Mouse (Mus musculus): ENCODE measurements around the gene Gadl1.

Gadl1 gene

GRCm38 (mm10) chr9:115934288-115934687 lies 25.0 kb downstream of the Gadl1 start:
- no peak for DNase-seq (ENCODE audit: low read depth in 1 of 2, low spot score in 2 of 2)

DNA sequence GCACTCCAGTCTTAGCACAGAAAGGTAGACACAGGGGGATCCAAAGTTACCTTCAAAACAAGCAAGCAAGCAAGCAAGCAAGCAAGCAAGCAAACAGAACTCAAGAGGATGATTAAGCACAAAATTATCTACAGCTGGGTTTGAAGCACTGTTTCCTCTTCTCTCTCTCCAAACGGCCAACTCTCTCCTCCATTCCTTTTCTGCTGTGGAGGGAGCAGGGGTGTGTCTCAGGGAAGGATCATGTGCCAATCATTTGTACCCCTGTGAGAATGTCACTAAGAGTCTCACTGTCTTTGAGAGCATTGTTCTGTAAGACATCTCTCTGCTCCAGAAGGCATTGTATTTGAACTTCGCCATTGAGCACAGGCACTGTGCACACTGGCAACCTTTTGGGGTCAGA lies 27.1 kb downstream of the Gadl1 start:
- no peak for DNase-seq (ENCODE audit: low read depth in 1 of 2, low spot score in 2 of 2)

- no peak for DNase-seq (ENCODE audit: low read depth in 1 of 2, low spot score in 2 of 2)
These were observed 28.7 kb downstream of the Gadl1 start for GRCm38 (mm10) chr9:115937915-115938314.

- no peak for DNase-seq (ENCODE audit: low read depth in 1 of 2, low spot score in 2 of 2)
These were observed 30.2 kb downstream of the Gadl1 start for GRCm38 (mm10) chr9:115939420-115939819.

DNA sequence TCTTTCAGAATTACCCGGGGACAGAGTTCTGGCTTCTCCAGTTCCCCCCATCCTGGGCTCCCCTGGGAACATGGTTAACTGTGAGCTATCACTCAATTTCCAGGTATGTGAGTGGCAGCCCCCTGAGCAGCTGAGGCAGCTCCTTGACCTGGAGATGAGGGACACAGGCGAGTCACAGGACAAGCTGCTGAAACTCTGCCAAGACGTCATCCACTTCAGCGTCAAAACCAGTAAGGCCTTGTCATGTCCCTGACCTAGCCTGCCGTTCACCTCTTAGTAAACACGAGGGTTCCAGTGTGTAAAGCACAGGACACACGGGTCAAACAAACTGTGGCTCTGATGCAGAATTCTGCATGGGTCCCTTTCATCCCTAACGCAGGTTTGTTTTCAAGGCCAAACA lies 31.9 kb downstream of the Gadl1 start:
- DNase-seq (ENCODE audit: low read depth in 1 of 2, low spot score in 2 of 2) = no peak

DNA sequence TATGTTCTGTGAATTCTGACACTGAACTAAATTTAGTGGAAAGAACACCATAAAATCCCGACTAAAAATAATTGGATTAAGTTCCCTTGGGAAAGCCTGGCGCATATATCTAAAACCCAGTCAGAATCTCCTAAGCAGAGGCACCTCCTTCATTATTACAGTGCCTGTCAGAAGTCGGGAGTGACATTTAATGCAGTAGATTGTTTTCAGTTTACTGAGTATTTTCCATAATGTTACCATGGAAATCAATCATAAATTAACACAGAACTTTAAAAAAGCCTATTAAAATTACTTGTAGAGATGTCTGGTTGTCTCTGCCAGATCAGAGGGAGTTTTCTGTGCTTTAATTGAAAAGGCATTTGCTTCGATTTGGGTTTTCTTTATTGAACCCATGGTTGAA lies 33.2 kb downstream of the Gadl1 start:
- DNase-seq (ENCODE audit: low read depth in 1 of 2, low spot score in 2 of 2) = no peak

GRCm38 (mm10) chr9:115942989-115943388 lies 33.7 kb downstream of the Gadl1 start:
- no peak for DNase-seq (ENCODE audit: low read depth in 1 of 2, low spot score in 2 of 2)

DNA sequence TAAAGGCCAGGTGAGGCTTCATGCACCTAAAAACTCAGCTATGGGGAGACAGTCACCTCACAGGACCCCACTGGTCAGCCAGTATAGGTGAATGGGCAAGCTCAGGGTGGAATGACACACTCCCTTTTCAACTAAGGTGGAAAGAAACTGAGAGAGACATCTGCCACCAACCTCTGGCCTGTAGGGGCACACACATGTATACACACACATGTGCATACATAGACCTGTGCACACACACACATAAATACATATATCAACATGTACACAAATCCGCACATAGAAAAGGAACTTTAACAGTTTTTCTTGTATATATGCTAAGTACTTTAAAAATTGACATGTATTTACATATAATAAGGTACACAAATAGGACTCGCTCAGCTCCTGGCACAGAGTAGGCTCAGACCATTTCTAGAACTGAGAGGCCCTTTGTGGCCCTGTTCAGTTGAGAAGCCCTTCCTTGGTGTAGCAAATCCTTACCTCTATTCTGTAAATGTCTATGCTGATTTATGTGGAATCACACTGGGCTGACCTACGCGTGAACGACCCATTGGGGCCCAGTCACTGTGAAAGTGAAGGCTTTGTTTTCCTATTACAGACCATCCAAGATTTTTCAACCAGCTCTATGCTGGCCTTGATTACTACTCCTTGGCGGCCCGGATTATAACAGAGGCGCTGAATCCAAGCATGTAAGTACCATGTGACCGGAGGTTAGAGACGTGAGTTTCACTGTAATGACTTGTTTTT lies 34.5 kb downstream of the Gadl1 start:
- DNase-seq (ENCODE audit: low read depth in 1 of 2, low spot score in 2 of 2) = no peak

GRCm38 (mm10) chr9:115965056-115965455 lies 55.8 kb downstream of the Gadl1 start:
- no peak for DNase-seq (ENCODE audit: low read depth in 1 of 2, low spot score in 2 of 2)

DNA sequence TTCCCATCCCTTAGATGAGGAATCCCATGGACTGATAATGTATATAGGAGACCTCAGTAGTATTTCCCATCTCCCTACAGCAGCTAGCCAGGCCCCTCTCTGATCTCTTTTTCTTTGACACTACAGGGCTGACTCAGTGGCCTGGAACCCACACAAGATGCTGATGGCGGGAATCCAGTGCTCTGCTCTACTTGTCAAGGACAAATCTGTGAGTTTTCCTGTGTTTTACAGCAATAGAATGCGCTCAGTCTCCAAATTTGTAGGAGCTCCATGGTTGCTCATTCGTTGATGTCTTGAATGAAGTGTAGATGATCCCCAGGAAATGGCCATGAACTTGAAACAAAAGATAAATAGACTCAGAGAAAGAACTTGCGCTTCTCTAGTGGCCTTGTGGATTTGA lies 56.9 kb downstream of the Gadl1 start:
- no peak for DNase-seq (ENCODE audit: low read depth in 1 of 2, low spot score in 2 of 2)

DNA sequence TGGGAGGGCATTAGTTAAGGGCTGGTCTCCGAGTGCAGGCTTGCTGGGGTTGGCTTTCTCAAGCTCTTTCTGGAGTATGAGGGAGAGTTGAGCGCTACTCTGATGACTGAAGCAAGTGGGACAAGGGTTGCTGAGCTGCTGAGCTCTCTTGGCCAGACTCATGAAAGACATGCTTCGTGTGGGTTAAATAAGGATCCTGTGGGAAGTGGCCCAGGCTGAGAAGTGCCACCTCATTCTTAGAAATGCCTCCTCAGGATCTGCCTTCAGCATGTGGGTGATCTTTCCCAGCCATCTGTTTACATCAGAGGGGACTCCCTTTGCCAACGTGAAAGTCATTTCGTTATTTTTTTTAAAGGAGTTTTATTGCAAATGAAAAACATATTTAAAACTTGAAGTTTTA lies 57.5 kb downstream of the Gadl1 start:
- DNase-seq (ENCODE audit: low read depth in 1 of 2, low spot score in 2 of 2) = no peak

DNA sequence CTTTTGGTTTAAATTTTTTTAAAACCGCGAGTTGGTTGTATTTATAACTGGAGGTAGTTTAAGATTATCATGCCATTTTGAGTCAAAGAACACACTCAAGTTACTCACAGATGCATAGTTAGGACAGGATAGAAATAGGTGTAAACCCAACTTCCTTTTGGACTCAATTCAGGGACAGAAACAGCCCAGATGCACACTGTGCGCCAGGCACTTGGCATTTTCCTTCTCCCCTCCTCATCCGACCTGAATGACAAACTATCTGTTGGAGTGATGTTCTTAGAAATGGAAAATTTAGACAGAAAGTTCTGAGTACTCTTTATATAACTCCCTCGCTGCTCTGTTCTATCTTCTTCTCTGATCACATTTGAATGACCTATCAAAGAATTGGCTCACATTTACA lies 58.4 kb downstream of the Gadl1 start:
- no peak for DNase-seq (ENCODE audit: low read depth in 1 of 2, low spot score in 2 of 2)

DNA sequence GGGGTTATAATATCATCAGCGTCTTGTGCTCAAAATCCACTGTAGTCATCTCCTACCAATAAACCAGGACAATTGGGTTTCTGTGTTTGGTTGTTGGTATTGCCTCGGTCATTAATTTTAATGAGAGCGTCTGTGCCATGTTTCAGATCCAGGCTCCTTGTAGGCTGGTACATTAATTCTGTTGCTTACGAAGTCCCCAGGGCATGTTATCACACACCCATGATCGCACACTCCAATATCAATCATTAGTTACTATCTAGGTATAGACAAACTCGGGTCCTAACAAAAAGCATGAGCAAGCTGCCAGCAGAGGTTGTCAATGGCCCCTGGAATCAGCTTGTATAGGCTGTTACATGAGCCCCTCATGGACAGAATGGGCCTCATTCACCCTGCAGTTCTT lies 67.6 kb downstream of the Gadl1 start:
- no peak for DNase-seq (ENCODE audit: low read depth in 1 of 2, low spot score in 2 of 2)

DNA sequence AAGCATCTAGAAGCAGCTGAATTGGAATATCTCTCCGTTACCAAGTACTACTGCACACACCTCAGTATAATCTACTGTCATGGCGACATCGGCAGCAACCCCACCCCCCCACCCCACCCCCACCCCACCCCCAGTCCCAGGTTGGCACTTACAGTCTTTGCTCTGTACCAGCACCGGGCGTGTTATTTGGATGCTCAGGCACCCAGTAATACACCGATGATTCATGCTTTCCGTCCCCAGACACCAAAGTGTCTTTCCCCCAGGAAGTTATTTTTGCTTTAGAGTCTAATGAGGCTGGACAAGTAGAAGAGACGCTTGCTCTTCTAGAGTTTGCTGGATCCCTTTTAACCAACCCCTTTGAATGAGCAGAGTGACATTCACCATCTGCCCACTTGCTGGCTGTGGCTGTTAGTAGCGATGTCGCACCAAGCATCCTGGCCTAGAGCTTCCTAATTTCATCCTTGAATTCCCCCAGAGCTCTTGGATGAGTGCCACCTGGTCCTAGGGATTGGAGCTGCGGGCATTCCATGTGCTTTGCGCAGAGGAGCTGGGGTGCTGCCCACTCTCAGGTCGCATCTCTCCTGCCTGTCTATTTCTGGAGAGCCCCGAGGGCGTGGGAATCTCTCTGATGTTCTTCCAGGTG lies 68.5 kb downstream of the Gadl1 start:
- no peak for DNase-seq (ENCODE audit: low read depth in 1 of 2, low spot score in 2 of 2)

GRCm38 (mm10) chr9:115978478-115978877 lies 69.2 kb downstream of the Gadl1 start:
- no peak for DNase-seq (ENCODE audit: low read depth in 1 of 2, low spot score in 2 of 2)

DNA sequence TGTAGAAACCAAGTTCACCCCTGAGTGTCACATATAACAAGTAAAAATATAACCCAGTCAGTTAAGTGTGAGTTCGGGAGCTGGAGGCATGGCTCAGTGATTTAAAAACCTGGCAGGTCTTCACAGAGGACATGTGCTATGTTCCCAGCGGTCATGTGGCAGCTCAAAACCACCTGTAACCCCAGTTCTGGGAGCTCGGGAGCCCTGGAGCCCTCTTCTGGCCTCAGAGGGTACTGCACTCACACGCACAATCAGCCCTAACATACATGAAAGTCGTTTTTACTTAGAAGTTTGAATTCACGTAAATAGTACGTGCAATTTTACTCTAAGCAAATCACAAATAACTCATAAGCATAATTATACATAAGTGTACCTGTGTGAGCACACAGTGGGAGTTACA lies 81.4 kb downstream of the Gadl1 start:
- DNase-seq (ENCODE audit: low read depth in 1 of 2, low spot score in 2 of 2) = no peak

DNA sequence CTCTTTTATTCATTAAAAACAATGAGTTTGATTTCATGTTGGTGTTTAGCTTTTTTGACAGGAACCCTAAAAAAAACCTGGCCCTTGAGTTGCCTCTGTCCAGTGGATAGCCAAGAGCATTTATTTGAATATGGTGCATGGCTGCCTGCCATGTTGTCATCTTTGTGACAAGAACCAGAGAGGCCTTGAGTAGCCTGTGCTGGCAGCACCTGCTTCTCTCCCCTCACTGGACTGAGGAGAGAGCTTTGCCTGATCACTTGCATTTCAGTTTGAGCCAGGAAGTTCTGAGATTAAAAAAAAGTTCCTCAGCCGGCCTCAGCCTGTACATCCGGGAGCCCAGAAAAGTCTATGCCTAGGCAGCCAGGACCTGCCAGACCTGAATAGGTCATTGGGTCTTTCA lies 85.5 kb downstream of the Gadl1 start:
- DNase-seq (ENCODE audit: low read depth in 1 of 2, low spot score in 2 of 2) = no peak

GRCm38 (mm10) chr9:115995856-115996560 lies 86.8 kb downstream of the Gadl1 start:
- DNase-seq (ENCODE audit: low read depth in 1 of 2, low spot score in 2 of 2) = no peak

DNA sequence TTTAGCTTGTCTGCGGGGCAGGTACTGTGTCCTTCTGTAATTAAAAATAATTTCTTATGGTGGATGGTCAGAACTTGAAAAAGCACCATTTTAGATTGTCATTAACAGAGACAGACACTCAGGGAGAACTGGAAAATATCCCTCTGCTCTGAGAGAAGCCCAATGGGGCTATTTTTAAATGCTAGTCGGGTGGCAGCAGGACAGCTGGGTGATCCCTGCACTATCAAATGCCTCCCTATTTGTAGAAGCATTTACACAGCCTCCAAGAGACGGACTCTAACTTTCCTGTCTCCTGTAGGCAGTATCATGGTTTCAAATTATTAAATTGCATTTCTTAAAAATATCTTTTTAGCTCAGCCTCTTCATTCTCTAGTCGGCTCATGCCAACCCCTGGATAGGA lies 89.1 kb downstream of the Gadl1 start:
- no peak for DNase-seq (ENCODE audit: low read depth in 1 of 2, low spot score in 2 of 2)

DNA sequence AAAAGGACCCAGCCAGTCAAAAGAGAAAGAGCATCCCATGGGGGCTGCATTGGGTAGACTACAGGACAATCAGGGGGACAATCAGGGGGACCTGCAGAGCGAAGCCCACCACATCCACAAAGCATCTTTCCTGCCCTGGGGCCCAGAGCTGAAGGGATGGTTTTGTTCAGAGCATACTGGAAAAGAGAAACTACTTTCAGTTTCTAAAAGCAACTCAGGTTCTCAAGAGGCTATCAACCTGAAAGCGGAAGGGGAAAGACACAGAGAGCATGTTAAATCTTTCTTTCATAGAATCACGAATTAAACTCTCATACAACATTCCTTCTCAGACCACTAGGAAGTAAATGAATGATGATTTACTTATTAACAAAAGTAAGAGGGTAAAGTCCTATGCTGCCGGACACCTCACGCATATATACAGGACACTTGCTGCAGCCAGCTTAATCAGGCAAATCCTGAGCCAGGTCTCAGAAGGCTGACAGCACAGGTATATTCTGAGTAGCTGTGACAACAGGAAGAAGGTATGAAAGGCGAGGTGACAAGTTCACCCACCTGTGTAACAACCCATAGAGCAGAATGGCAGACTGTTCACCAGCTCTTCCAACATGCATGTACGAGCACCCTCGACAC lies 90.2 kb downstream of the Gadl1 start:
- DNase-seq (ENCODE audit: low read depth in 1 of 2, low spot score in 2 of 2) = no peak

DNA sequence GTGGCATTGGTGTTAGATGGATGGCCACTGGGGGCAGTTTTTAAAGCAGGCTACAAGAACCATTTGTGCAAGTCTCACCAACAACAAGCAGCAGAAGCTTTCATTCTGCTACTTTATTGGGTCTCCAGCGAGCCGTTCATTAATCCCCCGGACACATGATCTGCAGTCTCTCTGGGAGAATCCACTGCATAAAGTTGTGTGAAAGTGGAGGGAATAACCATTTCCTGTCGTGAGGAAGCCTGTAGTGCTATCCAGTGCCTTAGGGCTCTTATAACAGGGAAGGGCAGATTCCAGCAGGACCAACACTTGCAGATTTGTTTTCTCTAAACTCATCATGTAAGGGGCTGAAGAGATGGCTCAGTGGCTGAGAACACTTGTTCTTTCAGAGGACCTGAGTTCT lies 104.7 kb downstream of the Gadl1 start:
- DNase-seq (ENCODE audit: low read depth in 1 of 2, low spot score in 2 of 2) = no peak

DNA sequence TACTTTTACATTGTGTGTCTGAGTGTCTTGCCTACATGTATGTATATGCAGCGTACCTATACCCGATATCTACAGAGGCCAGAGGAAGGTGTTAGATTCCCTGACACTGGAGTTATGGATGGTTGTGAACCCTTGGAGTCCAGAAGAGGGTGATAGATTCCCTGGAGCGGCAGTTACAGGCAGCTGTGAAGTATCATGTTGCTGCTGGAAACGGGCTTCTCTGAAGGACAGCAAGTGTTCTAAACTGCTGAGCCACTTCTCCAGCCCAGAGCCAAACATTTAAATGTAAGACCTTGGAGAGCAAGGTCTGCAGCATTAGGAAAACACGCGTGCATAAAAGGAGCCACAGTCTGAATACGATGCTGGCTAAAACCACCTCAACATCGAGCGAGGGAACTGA lies 107.0 kb downstream of the Gadl1 start:
- DNase-seq (ENCODE audit: low read depth in 1 of 2, low spot score in 2 of 2) = no peak
